Mouse (Mus musculus) MEL (cell line): Measurements from ENCODE around the gene Spef2. TPM values are rescaled to one million over a fixed set of nuclear protein-coding genes. Genes with fewer than 3 reads are reported as not detected.
A peak's percentile ranks its signal among the peaks of the same experiment; 100 is the strongest.

Source experiments
- DNase-seq: peaks from one replicate; pipeline ENCODE4 v3.0.0; 2011; ENCODE audit warnings: low read depth, low spot score
- H3K27ac ChIP-seq: 2 replicates; pipeline ENCODE4 v1.5.1; 2012; ENCODE audit warnings: low read depth, mild to moderate bottlenecking, control low read depth, low read length, moderate library complexity; ENCODE audit not compliant: control insufficient read depth
- H3K27me3 ChIP-seq, 2 experiments: fragments of 150-350 bp in 1 of 2; sonication (generic) in 1 of 2; 2 replicates each; pipeline ENCODE4 v1.6.1; 2012; ENCODE audit warnings: low read length in 2 of 2, mild to moderate bottlenecking in 2 of 2, improper control_type of control experiment in 1 of 2, moderate library complexity in 1 of 2; ENCODE audit not compliant: insufficient read depth in 2 of 2, control insufficient read depth in 1 of 2
- H3K36me3 ChIP-seq, 2 experiments: 2 replicates each; pipeline ENCODE4 v1.6.1; 2012 to 2014; ENCODE audit warnings: low read length in 2 of 2, improper control_type of control experiment in 1 of 2, inconsistent platforms in 1 of 2, mild to moderate bottlenecking in 1 of 2; ENCODE audit not compliant: insufficient read depth in 2 of 2, control insufficient read depth in 1 of 2
- H3K4me1 ChIP-seq, 2 experiments: fragments of 150-350 bp in 1 of 2; sonication (generic) in 1 of 2; 2 replicates each; pipeline ENCODE4 v1.6.1; 2012; ENCODE audit warnings: low read length in 2 of 2, improper control_type of control experiment in 1 of 2, mild to moderate bottlenecking in 1 of 2; ENCODE audit not compliant: insufficient read depth in 2 of 2, control insufficient read depth in 1 of 2
- H3K4me3 ChIP-seq, 2 experiments: fragments of 150-350 bp in 1 of 2; sonication (generic) in 1 of 2; 2 replicates each; pipeline ENCODE4 v1.5.1; 2012; ENCODE audit warnings: low read depth in 2 of 2, low read length in 2 of 2, mild to moderate bottlenecking in 2 of 2, moderate library complexity in 2 of 2, control low read depth in 1 of 2, improper control_type of control experiment in 1 of 2; ENCODE audit not compliant: control insufficient read depth in 1 of 2, insufficient read depth in 1 of 2
- H3K79me2 ChIP-seq: 2 replicates; pipeline ENCODE4 v1.6.1; 2012; ENCODE audit warnings: mild to moderate bottlenecking, low read length, moderate library complexity; ENCODE audit not compliant: control insufficient read depth, poor library complexity, insufficient read depth
- H3K9ac ChIP-seq: 2 replicates; pipeline ENCODE4 v1.6.1; 2012; ENCODE audit warnings: low read depth, mild to moderate bottlenecking, control low read depth, low read length, moderate library complexity; ENCODE audit not compliant: control insufficient read depth, poor library complexity, severe bottlenecking
- H3K9me3 ChIP-seq: fragments of 150-350 bp; sonication (generic); replicated peaks from 2 replicates; pipeline ENCODE4 v1.6.1; 2012; ENCODE audit warnings: mild to moderate bottlenecking, low read length, improper control_type of control experiment, moderate library complexity; ENCODE audit not compliant: insufficient read depth
- BHLHE40 ChIP-seq: IDR thresholded peaks from 2 replicates; pipeline ENCODE4 v1.6.1; 2012; ENCODE audit warnings: low read depth, mild to moderate bottlenecking, inconsistent platforms, low read length, improper control_type of control experiment, borderline replicate concordance
- CHD1 ChIP-seq: IDR thresholded peaks from 2 replicates; pipeline ENCODE4 v1.6.1; 2012; ENCODE audit warnings: low read depth, mild to moderate bottlenecking, inconsistent platforms, low read length, improper control_type of control experiment
- E2F4 ChIP-seq: IDR thresholded peaks from 2 replicates; pipeline ENCODE4 v1.6.1; 2011; ENCODE audit warnings: low read depth, low read length, improper control_type of control experiment, borderline replicate concordance
- EP300 ChIP-seq, 2 experiments: IDR thresholded peaks; 2 replicates each; pipeline ENCODE4 v1.6.1; 2011; ENCODE audit warnings: improper control_type of control experiment in 2 of 2, low read length in 2 of 2, low read depth in 1 of 2, mild to moderate bottlenecking in 1 of 2
- ETS1 ChIP-seq: IDR thresholded peaks from 2 replicates; pipeline ENCODE4 v1.6.1; 2012; ENCODE audit warnings: low read depth, mild to moderate bottlenecking, inconsistent platforms, low read length, improper control_type of control experiment, moderate library complexity
- GATA1 ChIP-seq: IDR thresholded peaks from 2 replicates; pipeline ENCODE4 v1.6.1; 2011; ENCODE audit warnings: low read depth, low read length, improper control_type of control experiment
- JUND ChIP-seq: IDR thresholded peaks from 2 replicates; pipeline ENCODE4 v1.6.1; 2011; ENCODE audit warnings: low read depth, mild to moderate bottlenecking, improper control_type of control experiment, low read length
- KAT2A ChIP-seq: conservative IDR thresholded peaks from 2 replicates; pipeline ENCODE4 v1.6.1; 2012; ENCODE audit warnings: low read depth, low read length, improper control_type of control experiment, inconsistent platforms
- MAFK ChIP-seq: IDR thresholded peaks from 2 replicates; pipeline ENCODE4 v1.6.1; 2011; ENCODE audit warnings: low read depth, mild to moderate bottlenecking, low read length, improper control_type of control experiment, borderline replicate concordance
- MAX ChIP-seq: IDR thresholded peaks from 2 replicates; pipeline ENCODE4 v1.6.1; 2011; ENCODE audit warnings: low read length, improper control_type of control experiment
- MYB ChIP-seq: IDR thresholded peaks from 2 replicates; pipeline ENCODE4 v1.6.1; 2011; ENCODE audit warnings: mild to moderate bottlenecking, low read depth, low read length, improper control_type of control experiment
- MYC ChIP-seq: IDR thresholded peaks from 2 replicates; pipeline ENCODE4 v1.6.1; 2011; ENCODE audit warnings: low read depth, mild to moderate bottlenecking, low read length, improper control_type of control experiment, moderate library complexity
- POLR2AphosphoS5 ChIP-seq: IDR thresholded peaks from 2 replicates; pipeline ENCODE4 v1.6.1; 2012; ENCODE audit warnings: low read depth, borderline replicate concordance, mild to moderate bottlenecking, inconsistent platforms, low read length, moderate library complexity, mixed read lengths
- RAD21 ChIP-seq: IDR thresholded peaks from 2 replicates; pipeline ENCODE4 v1.6.1; 2011; ENCODE audit warnings: mild to moderate bottlenecking, low read depth, low read length, improper control_type of control experiment
- RCOR1 ChIP-seq: IDR thresholded peaks from 2 replicates; pipeline ENCODE4 v1.6.1; 2012; ENCODE audit warnings: low read depth, mild to moderate bottlenecking, inconsistent platforms, low read length, improper control_type of control experiment
- SIN3A ChIP-seq: IDR thresholded peaks from 2 replicates; pipeline ENCODE4 v1.6.1; 2012; ENCODE audit warnings: low read length, improper control_type of control experiment, inconsistent platforms
- SMC3 ChIP-seq: IDR thresholded peaks from 2 replicates; pipeline ENCODE4 v1.6.1; 2011; ENCODE audit warnings: low read depth, low read length, improper control_type of control experiment
- TAL1 ChIP-seq: IDR thresholded peaks from 2 replicates; pipeline ENCODE4 v1.6.1; 2012; ENCODE audit warnings: mild to moderate bottlenecking, inconsistent platforms, low read length, moderate library complexity, mixed read lengths
- TCF12 ChIP-seq: IDR thresholded peaks from 2 replicates; pipeline ENCODE4 v1.6.1; 2014; ENCODE audit warnings: low read depth, mild to moderate bottlenecking, inconsistent platforms, low read length, improper control_type of control experiment, moderate library complexity
- UBTF ChIP-seq: IDR thresholded peaks from 2 replicates; pipeline ENCODE4 v1.6.1; 2012; ENCODE audit warnings: low read depth, mild to moderate bottlenecking, inconsistent platforms, low read length, improper control_type of control experiment, moderate library complexity, borderline replicate concordance; ENCODE audit not compliant: insufficient read depth
- USF2 ChIP-seq, 2 experiments: IDR thresholded peaks; 2 replicates each; pipeline ENCODE4 v1.6.1; 2011 to 2012; ENCODE audit warnings: improper control_type of control experiment in 2 of 2, low read length in 2 of 2, borderline replicate concordance in 1 of 2, inconsistent platforms in 1 of 2, low read depth in 1 of 2, mild to moderate bottlenecking in 1 of 2; ENCODE audit not compliant: insufficient read depth in 1 of 2
- ZC3H11A ChIP-seq: IDR thresholded peaks from 2 replicates; pipeline ENCODE4 v1.6.1; 2012; ENCODE audit warnings: low read depth, mild to moderate bottlenecking, inconsistent platforms, low read length, improper control_type of control experiment
- ZNF384 ChIP-seq: IDR thresholded peaks from 2 replicates; pipeline ENCODE4 v1.6.1; 2012; ENCODE audit warnings: low read depth, mild to moderate bottlenecking, inconsistent platforms, low read length, improper control_type of control experiment
- polyA plus RNA-seq, 2 experiments: library from polyadenylated mRNA; stranded (reverse) in 1 of 2; unstranded in 1 of 2; fragments of >175 nt in 1 of 2; fragments of >200 nt in 1 of 2; gene quantifications; 2 replicates each; pipeline versions ENCODE4 v1.2.1 to v1.2.4; 2012; ENCODE audit warnings: low replicate concordance in 2 of 2, low read depth in 1 of 2; ENCODE audit not compliant: insufficient read length in 2 of 2, insufficient read depth in 1 of 2, missing spikeins in 1 of 2
- total RNA-seq: library from RNA; depleted of rRNA; stranded (reverse); fragments of 300-350 nt; gene quantifications from 2 replicates; pipeline ENCODE4 v1.2.3, GENCODE M21; 2012

Spef2 gene
- total and polyA plus RNA-seq, 3 experiments, result 0.08 TPM; not detected in 2

GRCm38 (mm10) chr15:9690436-9690835 is 58.2 kb downstream of the Spef2 start:
- Histone ChIP-seq H3K4me1 (peaks cover 8 to 12% of the 10 kb centered on the region in 2 experiments; a peak in 3 of 4 replicates), H3K79me2 (no peaks in the 10 kb centered on the region), H3K27ac (no peak overlapping the region), H3K36me3 (peaks cover 0 to 19% of the 10 kb centered on the region in 2 experiments; a peak in 2 of 4 replicates), H3K9me3 (no peaks in the 10 kb centered on the region), H3K9ac (no peak overlapping the region), H3K4me3 (no peak overlapping the region), H3K27me3 (no peaks in the 10 kb centered on the region)
- TF ChIP-seq MAX, result no peak
- peak; percentile 68 for TF ChIP-seq GATA1
- no peak for TF ChIP-seq ZNF384
- TF ChIP-seq ZC3H11A, result no peak
- no peak for TF ChIP-seq UBTF
- TF ChIP-seq SMC3, result no peak
- no peak for TF ChIP-seq USF2 (IDR thresholded peaks at IDR 0.05; ENCODE audit: borderline replicate concordance in 1 of 2, insufficient read depth in 1 of 2, low read depth in 1 of 2, low read length in 2 of 2)
- no peak for TF ChIP-seq TAL1
- TF ChIP-seq MYC, result no peak
- TF ChIP-seq RAD21, result no peak
- TF ChIP-seq ETS1, result peak; percentile 63
- peak; percentile 69 for TF ChIP-seq TCF12
- no peak for TF ChIP-seq JUND
- TF ChIP-seq SIN3A, result peak; percentile 18; the same call in 1 of the 2 replicates
- no peak for TF ChIP-seq MYB
- no peak for TF ChIP-seq POLR2AphosphoS5
- TF ChIP-seq KAT2A, result no peak
- no peak for TF ChIP-seq CHD1
- TF ChIP-seq EP300 (IDR thresholded peaks at IDR 0.05; ENCODE audit: low read depth in 1 of 2, low read length in 2 of 2), result peak; percentile 59 to 63; a peak in 3 of 4 replicates
- TF ChIP-seq E2F4, result no peak
- no peak for DNase-seq

DNA sequence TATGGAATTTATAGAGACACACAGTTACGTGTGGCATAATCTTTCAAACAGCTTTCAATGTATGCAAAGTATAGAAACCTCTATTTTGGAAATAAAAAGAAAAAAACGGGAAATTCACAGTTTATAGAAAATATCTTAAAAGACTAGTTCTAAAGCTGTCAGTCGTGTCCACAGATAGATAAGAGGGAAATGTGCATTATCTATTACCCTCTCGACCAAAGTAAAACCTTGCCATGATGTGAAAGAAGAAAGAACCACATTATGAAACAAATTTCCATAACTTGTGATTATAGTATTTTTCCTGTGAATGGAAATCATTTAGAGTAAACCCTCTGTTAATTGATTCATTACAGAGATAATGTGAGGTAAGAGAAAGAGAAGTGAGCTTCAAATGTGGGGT is 65.2 kb downstream of the Spef2 start:
- peaks cover 7 to 16% of the 10 kb centered on the region in 2 experiments for H3K4me1 ChIP-seq
- H3K9me3 ChIP-seq, result no peaks in the 10 kb centered on the region
- H3K36me3 ChIP-seq, result peaks cover 0 to 19% of the 10 kb centered on the region in 2 experiments; a peak in 2 of 4 replicates
- peak; percentile 64 for DNase-seq
- no peaks in the 10 kb centered on the region for H3K27me3 ChIP-seq
- H3K9ac ChIP-seq, result no peak overlapping the region; the same call in 1 of the 2 replicates
- peak overlapping the region; percentile 25; the same call in 1 of the 2 replicates for H3K27ac ChIP-seq
- H3K4me3 ChIP-seq, result peak overlapping the region in 1 of 2 experiments; percentile 22; a peak in 2 of 4 replicates
- H3K79me2 ChIP-seq, result no peaks in the 10 kb centered on the region
- TF ChIP-seq KAT2A (no peak), BHLHE40 (peak; percentile 42; the same call in 1 of the 2 replicates), GATA1 (peak; percentile 96), SIN3A (peak; percentile 58), USF2 (IDR thresholded peaks at IDR 0.05; ENCODE audit: borderline replicate concordance in 1 of 2, insufficient read depth in 1 of 2, low read depth in 1 of 2, low read length in 2 of 2) (no peak), MAFK (0 out of 2 replicates have a peak, but pooled peaks have one; percentile 10), ETS1 (peak; percentile 79), RCOR1 (peak; percentile 90), TCF12 (peak; percentile 92), ZNF384 (peak; percentile 82), MYC (peak; percentile 74; the same call in 1 of the 2 replicates), EP300 (IDR thresholded peaks at IDR 0.05; ENCODE audit: low read depth in 1 of 2, low read length in 2 of 2) (peak; percentile 93 to 97), E2F4 (no peak), MAX (peak; percentile 31; the same call in 1 of the 2 replicates)
